Mouse (Mus musculus): ENCODE results near the gene Bod1l. TPM values are rescaled to one million over a fixed set of nuclear protein-coding genes. Genes with fewer than 3 reads are reported as not detected.

The Bod1l gene
- polyA plus RNA-seq, 1 experiment from 2014 or later, result 28.4 TPM

Small RNA genes within 50 kb of the gene (microRNA-seq; reads per million reads assigned to microRNA genes)
- not detected for gene Mir6414

Other genes with a start within 250 kb of the Bod1l start
- 68.8 and 77.2 TPM in 2 replicates for gene Rab28, start 136.2 kb downstream of the Bod1l start, polyA plus RNA-seq (2015; fragmentation: Nextera tagmentation; extraction: Ambion mirVana)
- gene Nkx3-2, start 79.8 kb downstream of the Bod1l start, polyA plus RNA-seq (2015; fragmentation: Nextera tagmentation; extraction: Ambion mirVana), result not detected in 2 replicates
- gene Gm16223, start 223.6 kb upstream of the Bod1l start, polyA plus RNA-seq (2015; fragmentation: Nextera tagmentation; extraction: Ambion mirVana), result not detected in 2 replicates

Measured in forebrain, embryonic 16.5 days (tissue).